Mouse (Mus musculus) liver (tissue): ENCODE measurements around the gene Gm21976.
A peak's percentile ranks its signal among the peaks of the same experiment; 100 is the strongest.

Experiments used
- DNase-seq: peaks from one replicate; pipeline ENCODE4 v3.0.0-alpha.2; 2020; ENCODE audit warnings: mixed read lengths

The Gm21976 gene

GRCm38 (mm10) chr13:98354871-98355558, 75.3 kb downstream of the Gm21976 start:
- peak; percentile 7 for DNase-seq

DNA sequence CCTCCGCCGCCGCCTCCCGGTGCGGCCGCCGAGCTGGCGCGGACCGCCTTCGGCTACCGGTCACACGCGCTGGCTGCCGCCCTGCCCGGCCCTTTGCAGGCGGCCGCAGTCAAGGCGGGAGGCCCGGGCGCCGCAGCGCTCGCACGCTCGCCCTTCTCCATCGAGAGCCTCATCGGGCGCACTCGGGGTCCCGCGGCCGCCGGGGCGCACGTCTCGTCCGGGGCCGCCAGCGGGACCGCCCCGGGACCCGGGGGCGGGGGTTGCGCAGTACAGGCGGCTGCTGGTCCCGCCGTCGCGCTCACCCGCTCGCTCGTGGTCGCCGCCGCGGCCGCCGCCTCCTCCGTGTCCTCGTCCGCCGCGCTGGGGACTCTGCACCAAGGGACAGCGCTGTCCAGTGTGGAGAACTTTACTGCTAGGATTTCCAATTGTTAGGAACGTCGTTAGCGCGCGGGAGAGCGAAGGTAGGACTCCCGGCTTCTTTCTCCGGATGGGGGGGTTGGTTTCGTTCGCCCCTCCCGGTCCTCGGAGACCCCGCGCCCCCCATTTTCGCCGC, 75.9 kb downstream of the Gm21976 start:
- DNase-seq: peak; percentile 11

- no peak for DNase-seq
Measured at GRCm38 (mm10) chr13:98356176-98356972, 76.7 kb downstream of the Gm21976 start.
